Mouse (Mus musculus): ENCODE data around the gene Chst11. TPM values are rescaled to one million over a fixed set of nuclear protein-coding genes. Genes with fewer than 3 reads are reported as not detected.

Gene Chst11
- total and polyA plus RNA-seq, 3 experiments, result 3.1 to 10.6 TPM; not detected in 1

DNA sequence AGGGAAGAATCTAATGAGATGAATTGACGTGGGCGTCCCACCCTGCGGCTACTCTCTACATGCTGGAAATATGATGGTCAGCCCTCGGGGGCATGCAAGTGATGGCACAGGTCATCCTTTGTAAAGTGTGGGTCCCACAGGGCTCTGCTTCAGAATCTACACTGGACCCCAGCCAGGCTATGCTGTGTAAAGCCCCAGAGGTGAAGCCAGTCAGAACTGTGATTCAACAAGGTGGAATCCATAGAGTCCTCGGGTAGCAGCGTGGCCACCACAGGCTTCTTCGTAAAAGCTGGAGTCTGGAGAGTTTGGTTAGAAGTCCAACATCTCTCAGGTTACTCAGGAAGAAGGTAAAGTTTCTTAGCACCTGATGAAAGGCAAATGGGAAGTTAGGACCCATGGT is 154.0 kb downstream of the Chst11 start:
- Histone ChIP-seq H3K4me3 (ENCODE audit: control insufficient read depth in 1 of 2, insufficient read depth in 1 of 2, low read depth in 2 of 2, low read length in 2 of 2) (no peak overlapping the region), H3K4me1 (ENCODE audit: control insufficient read depth in 1 of 2, insufficient read depth in 2 of 2, low read length in 2 of 2) (no peaks in the 10 kb centered on the region), H3K9ac (ENCODE audit: control insufficient read depth, low read depth, low read length, poor library complexity, severe bottlenecking) (no peak overlapping the region), H3K27me3 (ENCODE audit: control insufficient read depth in 1 of 2, insufficient read depth in 2 of 2, low read length in 2 of 2) (no peaks in the 10 kb centered on the region), H3K79me2 (ENCODE audit: control insufficient read depth, insufficient read depth, low read length, poor library complexity) (no peaks in the 10 kb centered on the region), H3K9me3 (replicated peaks; ENCODE audit: insufficient read depth, low read length) (no peaks in the 10 kb centered on the region), H3K27ac (ENCODE audit: control insufficient read depth, low read depth, low read length) (no peak overlapping the region), H3K36me3 (ENCODE audit: control insufficient read depth in 1 of 2, insufficient read depth in 2 of 2, low read length in 2 of 2) (no peaks in the 10 kb centered on the region)
- DNase-seq (ENCODE audit: low read depth, low spot score), result no peak
- TF ChIP-seq MAZ (IDR thresholded peaks at IDR 0.05; ENCODE audit: low read depth, low read length), result no peak
- no peak for TF ChIP-seq TCF12 (IDR thresholded peaks at IDR 0.05; ENCODE audit: low read depth, low read length)
- no peak for TF ChIP-seq NELFE (IDR thresholded peaks at IDR 0.05; ENCODE audit: low read depth, low read length)

DNA sequence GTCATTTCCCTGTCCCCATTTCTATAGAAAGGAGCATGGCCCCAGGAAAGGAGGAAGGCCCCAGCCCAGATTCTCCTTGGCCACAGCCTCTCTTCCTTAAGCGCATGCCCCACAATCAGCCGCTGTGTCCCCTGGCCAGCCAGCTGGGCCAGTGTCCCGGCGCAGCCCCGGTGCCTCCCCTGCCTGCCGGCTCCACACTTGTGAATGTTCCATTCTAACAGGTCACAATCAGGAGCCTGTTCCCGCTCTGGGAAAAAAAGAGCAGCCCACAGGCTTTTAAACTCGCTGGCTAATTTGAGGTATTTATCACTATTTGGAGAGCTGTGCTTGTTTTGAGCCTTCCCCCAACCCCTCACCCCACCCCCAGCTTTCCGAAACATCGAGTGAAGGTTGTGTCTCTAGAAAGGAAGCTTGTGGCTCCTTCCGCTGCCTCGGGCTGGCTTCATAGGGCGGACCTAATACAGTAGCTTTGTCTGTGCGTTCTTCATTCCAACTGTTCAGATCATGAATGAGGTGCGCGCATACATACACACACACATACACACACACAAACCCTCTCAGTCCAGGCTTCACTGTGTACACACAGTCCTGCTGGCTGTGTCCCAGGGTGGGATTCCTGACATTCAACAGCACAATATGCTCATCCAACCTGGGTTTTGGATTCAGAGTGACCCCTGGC is 155.1 kb downstream of the Chst11 start:
- Histone ChIP-seq H3K27ac (ENCODE audit: control insufficient read depth, low read depth, low read length) (no peak overlapping the region), H3K4me3 (ENCODE audit: control insufficient read depth in 1 of 2, insufficient read depth in 1 of 2, low read depth in 2 of 2, low read length in 2 of 2) (no peak overlapping the region), H3K9ac (ENCODE audit: control insufficient read depth, low read depth, low read length, poor library complexity, severe bottlenecking) (no peak overlapping the region), H3K27me3 (ENCODE audit: control insufficient read depth in 1 of 2, insufficient read depth in 2 of 2, low read length in 2 of 2) (no peaks in the 10 kb centered on the region), H3K36me3 (ENCODE audit: control insufficient read depth in 1 of 2, insufficient read depth in 2 of 2, low read length in 2 of 2) (no peaks in the 10 kb centered on the region), H3K9me3 (replicated peaks; ENCODE audit: insufficient read depth, low read length) (no peaks in the 10 kb centered on the region), H3K4me1 (ENCODE audit: control insufficient read depth in 1 of 2, insufficient read depth in 2 of 2, low read length in 2 of 2) (no peaks in the 10 kb centered on the region), H3K79me2 (ENCODE audit: control insufficient read depth, insufficient read depth, low read length, poor library complexity) (no peaks in the 10 kb centered on the region)
- DNase-seq (ENCODE audit: low read depth, low spot score), result no peak
- no peak for TF ChIP-seq ZC3H11A (IDR thresholded peaks at IDR 0.05; ENCODE audit: low read depth, low read length)
- no peak for TF ChIP-seq POLR2AphosphoS2 (IDR thresholded peaks at IDR 0.05; ENCODE audit: low read length)
- TF ChIP-seq TBP (IDR thresholded peaks at IDR 0.05; ENCODE audit: low read depth, low read length), result no peak
- TF ChIP-seq TCF12 (IDR thresholded peaks at IDR 0.05; ENCODE audit: low read depth, low read length), result no peak
- TF ChIP-seq E2F4 (IDR thresholded peaks at IDR 0.05; ENCODE audit: borderline replicate concordance, low read depth, low read length), result no peak
- TF ChIP-seq RAD21 (IDR thresholded peaks at IDR 0.05; ENCODE audit: low read depth, low read length), result no peak
- TF ChIP-seq POLR2AphosphoS5 (IDR thresholded peaks at IDR 0.05; ENCODE audit: borderline replicate concordance, low read depth, low read length), result no peak
- no peak for TF ChIP-seq MYB (IDR thresholded peaks at IDR 0.05; ENCODE audit: low read depth, low read length)
- TF ChIP-seq GATA1 (IDR thresholded peaks at IDR 0.05; ENCODE audit: low read depth, low read length), result no peak
- TF ChIP-seq SMC3 (IDR thresholded peaks at IDR 0.05; ENCODE audit: low read depth, low read length), result no peak
- no peak for TF ChIP-seq CHD2 (IDR thresholded peaks at IDR 0.05; ENCODE audit: low read length)

DNA sequence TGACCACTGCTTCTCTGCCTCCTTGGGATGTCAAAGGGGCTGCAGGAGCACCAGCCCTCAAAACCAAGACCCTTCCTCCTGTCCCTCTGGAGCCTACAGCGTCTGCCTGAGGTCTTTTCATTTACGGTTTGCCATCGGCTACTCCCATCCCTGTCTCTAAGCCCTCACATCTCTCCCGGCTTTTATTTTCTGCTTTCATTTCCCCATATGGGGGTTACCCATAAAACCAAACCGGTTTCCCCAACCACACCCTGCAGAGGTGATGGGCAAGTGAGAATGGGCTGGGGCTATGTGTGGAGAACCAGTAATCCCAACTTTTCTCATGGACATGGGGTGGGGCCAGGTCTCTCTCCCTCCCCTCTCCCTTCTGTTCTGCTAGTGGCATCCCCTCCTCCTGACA is 156.1 kb downstream of the Chst11 start:
- no peaks in the 10 kb centered on the region for H3K79me2 ChIP-seq (ENCODE audit: control insufficient read depth, insufficient read depth, low read length, poor library complexity)
- H3K27me3 ChIP-seq (ENCODE audit: control insufficient read depth in 1 of 2, insufficient read depth in 2 of 2, low read length in 2 of 2), result no peaks in the 10 kb centered on the region
- no peak for TF ChIP-seq MYC (IDR thresholded peaks at IDR 0.05; ENCODE audit: low read depth, low read length)
- no peak for TF ChIP-seq E2F4 (IDR thresholded peaks at IDR 0.05; ENCODE audit: borderline replicate concordance, low read depth, low read length)
- TF ChIP-seq USF2 (IDR thresholded peaks at IDR 0.05; ENCODE audit: borderline replicate concordance in 1 of 2, insufficient read depth in 1 of 2, low read depth in 1 of 2, low read length in 2 of 2), result no peak
- TF ChIP-seq SMC3 (IDR thresholded peaks at IDR 0.05; ENCODE audit: low read depth, low read length), result no peak
- TF ChIP-seq MXI1 (IDR thresholded peaks at IDR 0.05; ENCODE audit: low read depth, low read length), result no peak
- no peak for TF ChIP-seq TBP (IDR thresholded peaks at IDR 0.05; ENCODE audit: low read depth, low read length)
- H3K4me3 ChIP-seq (ENCODE audit: control insufficient read depth in 1 of 2, insufficient read depth in 1 of 2, low read depth in 2 of 2, low read length in 2 of 2), result no peak overlapping the region
- no peak overlapping the region for H3K9ac ChIP-seq (ENCODE audit: control insufficient read depth, low read depth, low read length, poor library complexity, severe bottlenecking)
- no peaks in the 10 kb centered on the region for H3K36me3 ChIP-seq (ENCODE audit: control insufficient read depth in 1 of 2, insufficient read depth in 2 of 2, low read length in 2 of 2)
- H3K27ac ChIP-seq (ENCODE audit: control insufficient read depth, low read depth, low read length), result no peak overlapping the region
- no peak for DNase-seq (ENCODE audit: low read depth, low spot score)
- H3K4me1 ChIP-seq (ENCODE audit: control insufficient read depth in 1 of 2, insufficient read depth in 2 of 2, low read length in 2 of 2), result no peaks in the 10 kb centered on the region
- H3K9me3 ChIP-seq (replicated peaks; ENCODE audit: insufficient read depth, low read length), result no peaks in the 10 kb centered on the region
